Mouse (Mus musculus) stomach, postnatal 0 days (tissue): Measurements from ENCODE around the gene Nr1d1.

Experiments
- CTCF ChIP-seq: IDR thresholded peaks from 2 replicates; pipeline ENCODE4 v1.5.1; 2016; ENCODE audit warnings: antibody characterized with exemption, low read depth, mild to moderate bottlenecking, moderate library complexity
- EP300 ChIP-seq: optimal IDR thresholded peaks from 2 replicates; pipeline ENCODE3; 2016; ENCODE audit warnings: antibody characterized with exemption

- TF ChIP-seq CTCF, result no peak
- TF ChIP-seq EP300, result no peak
Measured at GRCm38 (mm10) chr11:98777888-98778287, 2.8 kb upstream of the Nr1d1 start.
